Mouse (Mus musculus) heart, embryonic 16.5 days (tissue): ENCODE data around the gene Phf2. TPM values are rescaled to one million over a fixed set of nuclear protein-coding genes. Genes with fewer than 3 reads are reported as not detected.

Experiments
- ATAC-seq: fragments of 200-750 bp; cut with Nextera tagmentation; replicated peaks from 2 replicates; pipeline ENCODE4 v1.8.0; 2017; ENCODE audit warnings: moderate number of reproducible peaks; ENCODE audit not compliant: insufficient read depth, low FRiP score; ENCODE audit errors: extremely low read depth
- H3K27ac ChIP-seq: fragments of 300-500 bp; sonication (generic); 2 replicates; pipeline ENCODE4 v1.5.1; 2014; ENCODE audit warnings: mild to moderate bottlenecking, low read length, control low read depth, moderate library complexity
- H3K27me3 ChIP-seq: fragments of 300-500 bp; sonication (generic); 2 replicates; pipeline ENCODE4 v1.6.1; 2014; ENCODE audit warnings: low read length, mixed read lengths; ENCODE audit not compliant: control insufficient read depth, insufficient read depth
- H3K36me3 ChIP-seq: fragments of 300-500 bp; sonication (generic); 2 replicates; pipeline ENCODE4 v1.6.1; 2014; ENCODE audit not compliant: control insufficient read depth, insufficient read depth
- H3K4me1 ChIP-seq: fragments of 300-500 bp; sonication (generic); 2 replicates; pipeline ENCODE4 v1.6.1; 2014; ENCODE audit warnings: low read length, mixed read lengths; ENCODE audit not compliant: control insufficient read depth, insufficient read depth
- H3K4me2 ChIP-seq: fragments of 300-500 bp; sonication (generic); 2 replicates; pipeline ENCODE4 v1.6.1; 2014; ENCODE audit warnings: low read depth, mild to moderate bottlenecking, control low read depth, low read length
- H3K4me3 ChIP-seq: fragments of 300-500 bp; sonication (generic); 2 replicates; pipeline ENCODE4 v1.5.1; 2014; ENCODE audit warnings: mild to moderate bottlenecking, control low read depth, low read length
- H3K9ac ChIP-seq: fragments of 300-500 bp; sonication (generic); 2 replicates; pipeline ENCODE4 v1.6.1; 2014; ENCODE audit warnings: low read length, control low read depth
- H3K9me3 ChIP-seq: fragments of 300-500 bp; sonication (generic); replicated peaks from 2 replicates; pipeline ENCODE4 v1.6.1; 2016; ENCODE audit warnings: low read length; ENCODE audit not compliant: control insufficient read depth
- WGBS: fragments of 180-500 bp; shearing (Covaris S2); extraction: QIAGEN DNeasy Blood & Tissue Kit; methylation state at CpG from one replicate; pipeline ENCODE4 v1.1.7; 2014; 5-methylcytosine and 5-hydroxymethylcytosine counted together
- polyA plus RNA-seq: library from polyadenylated mRNA; unstranded; fragments of >200 nt; fragmentation: Nextera tagmentation; extraction: Ambion mirVana; gene quantifications from 2 replicates; pipeline ENCODE4 v1.2.1, GENCODE M21; 2015

Phf2 gene
- polyA plus RNA-seq, 1 experiment from 2014 or later = 4.4 TPM

GRCm38 (mm10) chr13:48782727-48783725, 87.9 kb downstream of the Phf2 start:
- no peak overlapping the region for H3K4me3 ChIP-seq
- peak; percentile 37; the same call in 1 of the 2 replicates for ATAC-seq
- no peak overlapping the region for H3K9ac ChIP-seq
- H3K4me1 ChIP-seq = no peaks in the 10 kb centered on the region
- no peak overlapping the region for H3K27ac ChIP-seq
- WGBS = 48% methylated on average over 27 of the region's 27 CpGs
- no peaks in the 10 kb centered on the region for H3K36me3 ChIP-seq
- H3K27me3 ChIP-seq = no peaks in the 10 kb centered on the region
- no peak overlapping the region for H3K4me2 ChIP-seq
- H3K9me3 ChIP-seq = no peaks in the 10 kb centered on the region

DNA sequence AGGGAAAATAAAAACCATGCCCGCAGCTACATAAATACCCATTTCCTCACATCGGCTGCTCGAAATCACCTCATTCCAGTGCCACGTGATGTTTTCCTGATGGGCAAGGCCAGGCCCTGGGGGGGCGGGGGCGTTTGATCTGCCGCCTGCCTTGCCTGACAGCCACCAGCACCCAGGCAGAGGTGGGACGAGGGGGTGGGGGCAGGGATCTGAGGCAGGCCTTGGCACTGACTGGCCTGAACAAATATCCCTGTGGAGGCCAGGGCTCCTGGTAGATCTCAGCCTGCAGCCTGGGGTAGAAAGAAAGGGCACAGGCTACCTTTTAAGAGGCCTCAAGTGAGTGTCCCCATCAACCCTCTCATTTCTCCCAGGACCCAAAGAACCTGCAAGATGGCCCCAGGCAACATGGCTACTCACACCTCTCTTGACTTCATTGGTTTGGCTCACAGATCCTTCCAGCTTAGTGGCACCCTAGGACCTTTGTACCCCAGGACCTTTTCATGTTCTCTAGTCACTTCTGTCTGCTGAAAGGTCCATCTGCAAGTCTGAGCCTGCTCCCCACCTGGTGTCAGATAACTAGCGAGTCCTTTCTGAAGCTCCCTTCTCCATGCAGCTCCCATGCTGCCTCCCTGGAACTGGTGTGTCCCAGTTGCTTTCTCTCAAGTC, 90.4 kb downstream of the Phf2 start:
- no peak for ATAC-seq
- no peaks in the 10 kb centered on the region for H3K27me3 ChIP-seq
- H3K9ac ChIP-seq = no peak overlapping the region
- no peak overlapping the region; the same call in 1 of the 2 replicates for H3K27ac ChIP-seq
- no peaks in the 10 kb centered on the region for H3K4me1 ChIP-seq
- WGBS = 57% methylated on average over 9 of the region's 9 CpGs
- H3K36me3 ChIP-seq = no peaks in the 10 kb centered on the region
- H3K9me3 ChIP-seq = no peaks in the 10 kb centered on the region
- H3K4me3 ChIP-seq = no peak overlapping the region
- no peak overlapping the region for H3K4me2 ChIP-seq

DNA sequence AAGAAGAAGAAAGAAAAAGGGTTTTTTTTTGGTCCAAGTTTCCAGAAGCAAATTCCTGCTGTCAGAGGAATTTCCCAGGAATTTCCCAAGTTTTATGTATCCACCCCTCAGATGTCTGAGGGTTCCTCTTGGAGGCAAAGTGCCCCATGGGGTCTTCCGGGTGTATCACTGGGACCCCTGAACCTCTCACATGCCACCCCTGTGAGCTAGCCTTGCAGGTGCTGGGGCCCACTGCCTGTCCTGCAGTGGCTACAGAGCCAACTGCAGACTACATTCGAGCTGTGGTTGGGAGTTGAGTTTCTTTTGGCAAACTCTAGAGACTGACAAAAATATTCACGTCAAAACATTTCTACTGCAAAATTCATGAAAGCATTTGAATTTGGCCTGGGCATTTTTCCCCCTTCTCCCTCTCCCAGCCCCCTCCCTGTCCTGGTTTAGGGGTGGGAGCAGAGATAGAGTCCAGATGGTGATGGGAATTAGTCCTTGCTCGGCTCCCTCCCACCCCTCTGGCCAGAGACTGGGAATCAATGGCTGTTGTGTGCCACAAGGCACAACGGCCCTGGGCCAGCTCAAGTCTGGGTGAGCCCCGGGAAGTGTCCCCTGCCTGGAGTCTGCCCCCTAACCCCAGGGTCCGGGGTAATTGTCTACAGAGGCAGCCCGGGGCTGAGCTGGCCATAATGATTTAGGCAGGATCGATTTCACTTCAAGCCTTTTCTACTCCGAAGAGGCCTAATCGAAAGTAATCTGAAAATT, 91.2 kb downstream of the Phf2 start:
- no peaks in the 10 kb centered on the region for H3K27me3 ChIP-seq
- no peaks in the 10 kb centered on the region for H3K9me3 ChIP-seq
- no peak overlapping the region for H3K9ac ChIP-seq
- WGBS = 49% methylated on average over 11 of the region's 11 CpGs
- ATAC-seq = no peak
- no peak overlapping the region for H3K4me2 ChIP-seq
- H3K4me1 ChIP-seq = no peaks in the 10 kb centered on the region
- H3K27ac ChIP-seq = no peak overlapping the region; the same call in 1 of the 2 replicates
- no peak overlapping the region for H3K4me3 ChIP-seq
- no peaks in the 10 kb centered on the region for H3K36me3 ChIP-seq

DNA sequence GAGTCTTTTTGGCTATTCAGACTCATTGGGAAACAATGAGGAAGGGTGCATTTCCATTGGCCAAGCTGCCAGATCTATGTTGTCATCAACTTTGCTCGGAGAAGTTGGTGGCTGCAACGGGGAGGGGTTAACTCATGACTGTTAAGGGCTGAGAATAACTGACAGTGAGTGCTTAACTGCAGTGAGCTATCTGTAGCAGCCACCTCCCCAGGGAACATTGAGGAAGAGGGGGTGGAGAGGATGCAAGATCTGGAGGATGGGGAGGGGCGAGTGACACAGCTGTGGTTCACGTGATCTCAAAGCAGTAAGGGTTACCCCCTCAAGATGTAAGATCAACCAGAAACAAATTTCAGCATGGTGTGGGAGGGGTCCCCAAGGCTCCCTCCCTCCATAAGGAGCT, 92.8 kb downstream of the Phf2 start:
- no peak for ATAC-seq
- Histone ChIP-seq H3K9me3 (no peaks in the 10 kb centered on the region), H3K27me3 (no peaks in the 10 kb centered on the region), H3K27ac (no peak overlapping the region), H3K4me3 (no peak overlapping the region), H3K4me2 (no peak overlapping the region), H3K4me1 (no peaks in the 10 kb centered on the region), H3K36me3 (no peaks in the 10 kb centered on the region), H3K9ac (no peak overlapping the region)
- whole genome bisulfite sequencing = 32% methylated on average over 4 of the region's 4 CpGs

GRCm38 (mm10) chr13:48774506-48774905, 96.4 kb downstream of the Phf2 start:
- no peak overlapping the region for H3K27ac ChIP-seq
- H3K36me3 ChIP-seq = no peaks in the 10 kb centered on the region
- H3K4me2 ChIP-seq = no peak overlapping the region
- 0 out of 2 replicates have a peak, but pooled peaks have one; percentile 41 for ATAC-seq
- no peaks in the 10 kb centered on the region for H3K27me3 ChIP-seq
- no peaks in the 10 kb centered on the region for H3K4me1 ChIP-seq
- no peak overlapping the region for H3K9ac ChIP-seq
- no peaks in the 10 kb centered on the region for H3K9me3 ChIP-seq
- no peak overlapping the region for H3K4me3 ChIP-seq
- 29% methylated on average over 7 of the region's 7 CpGs for WGBS

DNA sequence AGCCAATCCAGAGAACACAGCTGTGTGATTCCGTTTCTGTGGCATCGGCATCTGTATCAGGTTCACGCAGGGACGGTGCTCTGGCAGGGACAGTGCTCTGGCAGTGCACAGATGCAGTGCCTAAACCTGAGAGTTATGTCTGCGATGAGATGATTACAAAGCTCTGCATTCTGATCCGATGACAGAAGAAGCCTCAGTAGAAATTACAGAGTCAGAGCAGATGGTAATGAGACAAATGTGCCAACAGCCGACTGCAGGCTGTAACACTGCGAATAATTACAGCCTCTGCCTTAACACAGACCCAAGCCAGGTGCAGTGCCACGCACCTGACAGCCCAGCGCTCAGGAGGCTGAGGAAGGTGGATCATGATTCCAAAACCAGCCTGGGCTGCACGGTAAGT, 102.8 kb downstream of the Phf2 start:
- WGBS = 77% methylated on average over 11 of the region's 11 CpGs
- ATAC-seq = no peak
- Histone ChIP-seq H3K4me1 (no peaks in the 10 kb centered on the region), H3K36me3 (no peaks in the 10 kb centered on the region), H3K27ac (no peak overlapping the region), H3K4me3 (no peak overlapping the region), H3K27me3 (no peaks in the 10 kb centered on the region), H3K9ac (no peak overlapping the region), H3K9me3 (no peaks in the 10 kb centered on the region), H3K4me2 (no peak overlapping the region)

GRCm38 (mm10) chr13:48763701-48764245, 107.1 kb downstream of the Phf2 start:
- H3K9ac ChIP-seq = no peak overlapping the region
- H3K27ac ChIP-seq = no peak overlapping the region
- H3K4me2 ChIP-seq = no peak overlapping the region
- H3K4me1 ChIP-seq = no peaks in the 10 kb centered on the region
- no peaks in the 10 kb centered on the region for H3K9me3 ChIP-seq
- H3K27me3 ChIP-seq = no peaks in the 10 kb centered on the region
- WGBS = 57% methylated on average over 11 of the region's 11 CpGs
- no peak overlapping the region for H3K4me3 ChIP-seq
- no peaks in the 10 kb centered on the region for H3K36me3 ChIP-seq
- no peak for ATAC-seq

DNA sequence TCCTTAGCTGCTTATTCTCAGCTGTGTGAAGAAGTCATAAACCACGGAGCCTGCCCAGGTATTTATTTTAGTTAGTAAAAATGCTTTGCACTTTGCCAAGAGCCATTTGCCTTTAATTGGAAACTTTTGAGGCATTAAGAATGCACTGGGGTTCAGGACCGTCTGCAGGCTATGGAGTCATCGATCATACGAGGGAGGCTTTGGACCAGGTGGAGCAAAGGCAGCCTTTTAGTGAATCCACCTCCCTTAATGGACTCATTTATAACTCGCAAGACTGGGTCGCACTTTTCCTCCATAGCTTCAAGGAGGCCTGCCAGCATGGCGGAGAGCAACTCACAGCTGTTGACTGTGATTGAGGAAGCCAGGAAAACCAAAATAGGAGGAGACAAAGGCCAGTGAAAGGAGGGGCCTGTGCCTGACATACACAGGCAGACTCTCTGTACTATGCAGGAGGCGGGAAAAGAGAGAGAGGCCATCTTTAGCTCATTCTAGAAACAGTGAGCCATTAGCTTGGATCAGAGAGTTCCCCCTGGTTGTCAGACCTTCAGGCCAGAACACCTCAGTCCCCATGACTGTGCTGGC, 110.0 kb downstream of the Phf2 start:
- H3K27me3 ChIP-seq = no peaks in the 10 kb centered on the region
- 78% methylated on average over 8 of the region's 8 CpGs for WGBS
- no peak for ATAC-seq
- no peaks in the 10 kb centered on the region for H3K4me1 ChIP-seq
- H3K4me2 ChIP-seq = no peak overlapping the region
- H3K27ac ChIP-seq = no peak overlapping the region
- H3K36me3 ChIP-seq = no peaks in the 10 kb centered on the region
- H3K9ac ChIP-seq = no peak overlapping the region
- no peaks in the 10 kb centered on the region for H3K9me3 ChIP-seq
- no peak overlapping the region for H3K4me3 ChIP-seq
